Mouse (Mus musculus) heart, postnatal 25 days (tissue): ENCODE data around the gene Olfr1371. TPM values are rescaled to one million over a fixed set of nuclear protein-coding genes. Genes with fewer than 3 reads are reported as not detected.
A peak's percentile ranks its signal among the peaks of the same experiment; 100 is the strongest.

Experiments
- DNase-seq: peaks from one replicate; pipeline ENCODE4 v3.0.0; 2022; ENCODE audit warnings: low spot score
- intact Hi-C: fragments of 180-260 bp; cut with DNase I; formaldehyde crosslinking; loops from one replicate; pipeline ENCODE4 v1.15.1; 2025
- total RNA-seq, 2 experiments: library from RNA; stranded (reverse); gene quantifications; 2 replicates each; pipeline ENCODE4 v1.2.3; 2021

Gene Olfr1371
- not detected for total RNA-seq

GRCm38 (mm10) chr11:52213887-52214286 lies at the start of gene Olfr1371:
Olfr1371 (minus strand) TSS chr11:52213987.
- DNase-seq: no peak

GRCm38 (mm10) chr11:52262338-52262737 lies 48.6 kb upstream of the Olfr1371 start:
- intact Hi-C loops: loop anchor here (1.0 kb wide), 1 partner anchor 35 kb away; no protein-coding TSS in a partner anchor
- no peak for DNase-seq

More at GRCm38 (mm10) chr11:52213887-52214286, at the start of gene Olfr1371:
- intact Hi-C loops: no loop called here

- intact Hi-C loops: loop anchor here (1.0 kb wide), 1 partner anchor 35 kb away; no protein-coding TSS in a partner anchor
- no peak for DNase-seq
Observed at GRCm38 (mm10) chr11:52261937-52262336, 48.1 kb upstream of the Olfr1371 start.

GRCm38 (mm10) chr11:52260878-52261277 lies 47.1 kb upstream of the Olfr1371 start:
- no peak for DNase-seq
- intact Hi-C loops: no loop called here

- intact Hi-C loops: no loop called here
- DNase-seq: no peak
Observed at GRCm38 (mm10) chr11:52258711-52259110, 44.9 kb upstream of the Olfr1371 start.

GRCm38 (mm10) chr11:52257376-52257775 lies 43.6 kb upstream of the Olfr1371 start:
- DNase-seq: no peak
- intact Hi-C loops: no loop called here

- intact Hi-C loops: loop anchor here (2.0 kb wide), 2 partner anchors 42 to 88 kb away; no protein-coding TSS in a partner anchor
- DNase-seq: no peak
Observed at GRCm38 (mm10) chr11:52255077-52255476, 41.3 kb upstream of the Olfr1371 start.

GRCm38 (mm10) chr11:52253674-52254375 lies 40.0 kb upstream of the Olfr1371 start:
- peak; percentile 31 for DNase-seq
- intact Hi-C loops: loop anchor here (2.0 kb wide), 2 partner anchors 43 to 89 kb away; no protein-coding TSS in a partner anchor

- intact Hi-C loops: no loop called here
- DNase-seq: no peak
Observed at GRCm38 (mm10) chr11:52252692-52253091, 38.9 kb upstream of the Olfr1371 start.

- intact Hi-C loops: no loop called here
- no peak for DNase-seq
Observed at GRCm38 (mm10) chr11:52251770-52252169, 38.0 kb upstream of the Olfr1371 start.

GRCm38 (mm10) chr11:52249452-52249851 lies 35.7 kb upstream of the Olfr1371 start:
- intact Hi-C loops: no loop called here
- DNase-seq: no peak

- intact Hi-C loops: no loop called here
- no peak for DNase-seq
Observed at GRCm38 (mm10) chr11:52240898-52241542, 27.2 kb upstream of the Olfr1371 start.

- intact Hi-C loops: loop anchor here (5.0 kb wide), 1 partner anchor 232 kb away; the partner anchor contains the start of genes Cdkl3 and Ube2b
Observed at GRCm38 (mm10) chr11:52234509-52234908, 20.7 kb upstream of the Olfr1371 start.

GRCm38 (mm10) chr11:52233906-52234305 lies 20.1 kb upstream of the Olfr1371 start:
- intact Hi-C loops: loop anchor here (5.0 kb wide), 1 partner anchor 232 kb away; the partner anchor contains the start of genes Cdkl3 and Ube2b
- DNase-seq: no peak

More at GRCm38 (mm10) chr11:52234509-52234908, 20.7 kb upstream of the Olfr1371 start:
- DNase-seq: no peak

- DNase-seq: no peak
- intact Hi-C loops: loop anchor here (5.0 kb wide), 1 partner anchor 231 kb away; the partner anchor contains the start of genes Cdkl3 and Ube2b
Observed at GRCm38 (mm10) chr11:52233043-52233653, 19.4 kb upstream of the Olfr1371 start.

GRCm38 (mm10) chr11:52231606-52232541 lies 18.1 kb upstream of the Olfr1371 start, which contains the start of gene Skp1a:
Skp1a (plus strand) TSS chr11:52231995.
- peak; percentile 85 for DNase-seq
- intact Hi-C loops: loop anchor here (5.0 kb wide), 1 partner anchor 230 kb away; the partner anchor contains the start of genes Cdkl3 and Ube2b

- intact Hi-C loops: loop anchor here (5.0 kb wide), 1 partner anchor 228 kb away; the partner anchor contains the start of genes Cdkl3 and Ube2b
- no peak for DNase-seq
Observed at GRCm38 (mm10) chr11:52230694-52231093, 16.9 kb upstream of the Olfr1371 start.

- DNase-seq: no peak
- intact Hi-C loops: no loop called here
Observed at GRCm38 (mm10) chr11:52228722-52229448, 15.1 kb upstream of the Olfr1371 start.
